Mouse (Mus musculus): ENCODE results near the gene Fosl1.

- TF ChIP-seq CTCF (IDR thresholded peaks at IDR 0.05; ENCODE audit: insufficient read depth, low read depth, low read length) = no peak
- TF ChIP-seq POLR2A (IDR thresholded peaks at IDR 0.05; ENCODE audit: insufficient read depth, low read depth, low read length) = no peak
These were observed 28.4 kb upstream of the Fosl1 start for GRCm38 (mm10) chr19:5418750-5419466.

All from olfactory bulb, adult 2 months (tissue).